Mouse (Mus musculus): ENCODE data around the gene G3bp2. TPM values are rescaled to one million over a fixed set of nuclear protein-coding genes. Genes with fewer than 3 reads are reported as not detected.

G3bp2 gene
- polyA plus RNA-seq, 1 experiment = 172 TPM

- no peak for TF ChIP-seq CTCF (IDR thresholded peaks at IDR 0.05; ENCODE audit: borderline replicate concordance, extremely low read depth, insufficient read depth, insufficient read length)
- no peak for TF ChIP-seq POLR2A (IDR thresholded peaks at IDR 0.05; ENCODE audit: borderline replicate concordance, extremely low read depth, insufficient read depth, insufficient read length, poor library complexity, severe bottlenecking)
- no peak for DNase-seq (ENCODE audit: low read depth)
Measured at GRCm38 (mm10) chr5:92098351-92099109, 15.0 kb upstream of the G3bp2 start.

DNA sequence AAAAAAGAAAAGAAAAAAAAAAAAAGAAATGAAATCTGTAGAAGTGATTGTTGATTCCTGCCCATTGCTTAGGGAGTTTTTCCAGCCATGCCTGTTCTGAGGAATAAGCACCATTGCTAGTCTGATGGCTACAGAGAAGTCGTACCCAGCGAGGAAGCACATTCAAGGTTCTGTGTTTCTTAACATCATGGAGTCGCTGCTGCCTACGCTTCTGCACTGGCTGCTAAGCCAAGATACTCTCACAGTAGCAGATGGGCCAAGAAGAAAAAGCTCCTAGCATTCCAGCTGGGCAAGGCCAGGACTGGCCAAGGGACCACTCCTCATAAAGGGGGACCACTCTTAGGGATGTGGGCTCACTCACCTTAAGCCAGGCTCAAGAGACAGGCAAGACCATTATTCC, 14.3 kb upstream of the G3bp2 start:
- TF ChIP-seq POLR2A (IDR thresholded peaks at IDR 0.05; ENCODE audit: borderline replicate concordance, extremely low read depth, insufficient read depth, insufficient read length, poor library complexity, severe bottlenecking) (no peak), CTCF (IDR thresholded peaks at IDR 0.05; ENCODE audit: borderline replicate concordance, extremely low read depth, insufficient read depth, insufficient read length) (no peak)

GRCm38 (mm10) chr5:92096786-92097185, 13.3 kb upstream of the G3bp2 start:
- no peak for TF ChIP-seq CTCF (IDR thresholded peaks at IDR 0.05; ENCODE audit: borderline replicate concordance, extremely low read depth, insufficient read depth, insufficient read length)
- no peak for TF ChIP-seq POLR2A (IDR thresholded peaks at IDR 0.05; ENCODE audit: borderline replicate concordance, extremely low read depth, insufficient read depth, insufficient read length, poor library complexity, severe bottlenecking)
- no peak for DNase-seq (ENCODE audit: low read depth)

More for the DNA sequence above, 14.3 kb upstream of the G3bp2 start:
- no peak for DNase-seq (ENCODE audit: low read depth)

DNA sequence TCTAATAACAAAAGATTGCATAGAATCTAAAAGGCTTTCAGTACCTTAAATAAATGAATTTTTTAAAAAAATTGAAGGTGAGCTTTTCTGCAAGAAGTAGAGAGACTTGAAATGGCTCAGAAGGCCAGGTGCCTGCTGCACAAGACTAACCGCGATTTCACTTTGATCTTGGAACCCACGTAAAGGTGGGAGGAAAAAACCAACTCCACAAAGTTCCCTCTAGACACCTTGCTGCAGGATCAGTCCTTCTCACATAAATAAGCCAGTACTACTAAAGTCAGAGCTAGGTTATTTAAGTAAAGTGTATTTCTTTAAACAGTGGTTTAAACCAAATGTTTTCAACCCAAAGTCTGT, 10.5 kb upstream of the G3bp2 start:
- TF ChIP-seq POLR2A (IDR thresholded peaks at IDR 0.05; ENCODE audit: borderline replicate concordance, extremely low read depth, insufficient read depth, insufficient read length, poor library complexity, severe bottlenecking) (no peak), CTCF (IDR thresholded peaks at IDR 0.05; ENCODE audit: borderline replicate concordance, extremely low read depth, insufficient read depth, insufficient read length) (no peak)
- DNase-seq (ENCODE audit: low read depth) = no peak

- DNase-seq (ENCODE audit: low read depth) = peak; percentile 18
- TF ChIP-seq CTCF (IDR thresholded peaks at IDR 0.05; ENCODE audit: borderline replicate concordance, extremely low read depth, insufficient read depth, insufficient read length) = no peak
Measured at GRCm38 (mm10) chr5:92093263-92094061, 9.9 kb upstream of the G3bp2 start.

GRCm38 (mm10) chr5:92087469-92087868, 4.0 kb upstream of the G3bp2 start:
- TF ChIP-seq CTCF (IDR thresholded peaks at IDR 0.05; ENCODE audit: borderline replicate concordance, extremely low read depth, insufficient read depth, insufficient read length) (no peak), POLR2A (IDR thresholded peaks at IDR 0.05; ENCODE audit: borderline replicate concordance, extremely low read depth, insufficient read depth, insufficient read length, poor library complexity, severe bottlenecking) (no peak)
- DNase-seq (ENCODE audit: low read depth) = no peak

GRCm38 (mm10) chr5:92085821-92086550, 2.5 kb upstream of the G3bp2 start:
- TF ChIP-seq POLR2A (IDR thresholded peaks at IDR 0.05; ENCODE audit: borderline replicate concordance, extremely low read depth, insufficient read depth, insufficient read length, poor library complexity, severe bottlenecking) = no peak
- no peak for TF ChIP-seq CTCF (IDR thresholded peaks at IDR 0.05; ENCODE audit: borderline replicate concordance, extremely low read depth, insufficient read depth, insufficient read length)
- DNase-seq (ENCODE audit: low read depth) = no peak

DNA sequence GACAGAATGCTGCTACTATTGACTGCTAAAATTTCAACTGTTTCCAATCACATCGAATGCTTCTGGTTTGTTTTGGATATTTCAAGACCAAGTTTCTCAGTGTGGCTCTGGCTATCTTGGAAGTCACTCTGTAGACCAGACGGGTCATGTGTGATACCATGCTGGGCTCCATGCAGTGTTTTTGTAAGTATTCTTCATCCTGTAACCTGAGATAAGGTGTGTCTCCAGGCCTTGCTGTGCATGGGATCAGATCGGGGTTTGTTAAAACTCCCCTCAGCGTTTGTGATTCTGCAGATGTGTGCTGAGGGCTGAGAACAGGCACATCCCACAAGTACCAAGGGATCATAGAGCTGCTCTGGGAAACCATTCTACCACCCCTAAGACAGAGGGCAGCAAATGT, 1.7 kb upstream of the G3bp2 start:
- TF ChIP-seq CTCF (IDR thresholded peaks at IDR 0.05; ENCODE audit: borderline replicate concordance, extremely low read depth, insufficient read depth, insufficient read length) (no peak), POLR2A (IDR thresholded peaks at IDR 0.05; ENCODE audit: borderline replicate concordance, extremely low read depth, insufficient read depth, insufficient read length, poor library complexity, severe bottlenecking) (no peak)
- DNase-seq (ENCODE audit: low read depth) = no peak

GRCm38 (mm10) chr5:92082821-92083401, 608 bp downstream of the G3bp2 start:
- no peak for TF ChIP-seq CTCF (IDR thresholded peaks at IDR 0.05; ENCODE audit: borderline replicate concordance, extremely low read depth, insufficient read depth, insufficient read length)
- TF ChIP-seq POLR2A (IDR thresholded peaks at IDR 0.05; ENCODE audit: borderline replicate concordance, extremely low read depth, insufficient read depth, insufficient read length, poor library complexity, severe bottlenecking) = 0 out of 2 replicates have a peak, but pooled peaks have one; percentile 24
- DNase-seq (ENCODE audit: low read depth) = peak; percentile 80

DNA sequence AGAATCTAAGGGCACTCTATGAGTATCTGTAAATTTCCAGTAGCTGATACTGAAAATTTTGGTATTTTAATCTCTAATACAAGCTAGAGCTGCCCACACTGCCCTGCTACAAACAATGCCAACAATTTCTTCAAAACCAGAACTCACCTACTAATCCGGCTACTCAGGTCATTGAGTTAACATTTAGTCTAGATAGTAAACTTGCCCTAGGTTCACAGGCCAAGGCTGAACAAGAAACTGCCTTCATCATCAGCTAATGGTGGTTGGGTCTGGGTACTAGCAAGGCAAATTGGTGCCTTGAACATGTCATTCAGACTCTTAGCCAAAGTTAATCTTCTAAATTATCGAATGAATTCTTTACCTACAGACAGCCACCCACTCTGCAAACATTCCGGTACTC, 2.2 kb downstream of the G3bp2 start:
- DNase-seq (ENCODE audit: low read depth) = no peak
- TF ChIP-seq CTCF (IDR thresholded peaks at IDR 0.05; ENCODE audit: borderline replicate concordance, extremely low read depth, insufficient read depth, insufficient read length) (no peak), POLR2A (IDR thresholded peaks at IDR 0.05; ENCODE audit: borderline replicate concordance, extremely low read depth, insufficient read depth, insufficient read length, poor library complexity, severe bottlenecking) (no peak)

DNA sequence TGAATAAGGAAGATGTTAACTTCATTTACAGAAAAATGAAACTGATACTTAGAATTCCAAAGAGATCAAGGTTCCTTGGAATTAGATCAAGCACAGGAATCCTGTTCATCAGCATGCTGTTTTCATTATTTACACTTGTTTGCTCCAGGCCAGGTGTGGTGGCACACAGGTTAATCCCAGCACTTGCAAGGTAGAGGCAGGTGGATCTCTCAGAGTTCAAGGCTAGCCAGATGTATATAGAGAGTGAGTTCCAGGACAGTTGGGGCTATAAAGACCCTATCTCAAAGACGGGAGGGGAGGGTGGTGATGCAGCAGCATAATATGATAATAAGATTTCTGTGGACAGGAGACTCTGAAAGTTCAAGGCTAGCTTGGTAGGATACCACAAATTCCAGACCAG, 3.1 kb downstream of the G3bp2 start:
- DNase-seq (ENCODE audit: low read depth) = no peak
- TF ChIP-seq POLR2A (IDR thresholded peaks at IDR 0.05; ENCODE audit: borderline replicate concordance, extremely low read depth, insufficient read depth, insufficient read length, poor library complexity, severe bottlenecking) (no peak), CTCF (IDR thresholded peaks at IDR 0.05; ENCODE audit: borderline replicate concordance, extremely low read depth, insufficient read depth, insufficient read length) (no peak)

Data from brain, embryonic 14.5 days (tissue).